Mouse (Mus musculus) forebrain, embryonic 14.5 days (tissue): Measurements from ENCODE around the gene Slc38a11. TPM values are rescaled to one million over a fixed set of nuclear protein-coding genes. Genes with fewer than 3 reads are reported as not detected.

ENCODE experiments used
- ATAC-seq: fragments of 200-750 bp; cut with Nextera tagmentation; 2 replicates; pipeline ENCODE4 v1.8.0; 2017; ENCODE audit warnings: mild to moderate bottlenecking, moderate library complexity
- DNase-seq: peaks from one replicate; pipeline ENCODE4 v3.0.0-alpha.2; 2015; ENCODE audit warnings: low spot score
- H3K27ac ChIP-seq: fragments of 300-500 bp; sonication (generic); 2 replicates; pipeline ENCODE4 v1.5.1; 2014; ENCODE audit warnings: low read depth, mild to moderate bottlenecking, control low read depth, low read length, moderate library complexity
- H3K27me3 ChIP-seq: fragments of 300-500 bp; sonication (generic); replicated peaks from 2 replicates; pipeline ENCODE4 v1.6.1; 2014; ENCODE audit warnings: low read length, control low read depth, mixed read lengths; ENCODE audit not compliant: control insufficient read depth, insufficient read depth
- H3K36me3 ChIP-seq: fragments of 300-500 bp; sonication (generic); 2 replicates; pipeline ENCODE4 v1.6.1; 2014; ENCODE audit warnings: low read length, control low read depth; ENCODE audit not compliant: control insufficient read depth, insufficient read depth
- H3K4me1 ChIP-seq: fragments of 300-500 bp; sonication (generic); 2 replicates; pipeline ENCODE4 v1.6.1; 2014; ENCODE audit warnings: antibody characterized with exemption, low read length, control low read depth; ENCODE audit not compliant: control insufficient read depth, insufficient read depth
- H3K4me2 ChIP-seq: fragments of 300-500 bp; sonication (generic); 2 replicates; pipeline ENCODE4 v1.6.1; 2014; ENCODE audit warnings: mild to moderate bottlenecking, control low read depth, low read length
- H3K4me3 ChIP-seq: fragments of 300-500 bp; sonication (generic); 2 replicates; pipeline ENCODE4 v1.5.1; 2014; ENCODE audit warnings: low read depth, low read length, control low read depth
- H3K9ac ChIP-seq: fragments of 300-500 bp; sonication (generic); 2 replicates; pipeline ENCODE4 v1.6.1; 2014; ENCODE audit warnings: mild to moderate bottlenecking, low read length, control low read depth, moderate library complexity
- H3K9me3 ChIP-seq: fragments of 300-500 bp; sonication (generic); replicated peaks from 2 replicates; pipeline ENCODE4 v1.6.1; 2016; ENCODE audit warnings: low read length, control low read depth, mixed read lengths; ENCODE audit not compliant: control insufficient read depth
- WGBS: fragments of 180-500 bp; shearing (Covaris S2); extraction: QIAGEN DNeasy Blood & Tissue Kit; methylation state at CpG from one replicate; pipeline ENCODE4 v1.1.7; 2014; 5-methylcytosine and 5-hydroxymethylcytosine counted together
- microRNA-seq: library from miRNA; unstranded; fragments of <30 nt; microRNA quantifications from one replicate; pipeline ENCODE4, GENCODE M21; 2016
- polyA plus RNA-seq: library from polyadenylated mRNA; unstranded; fragments of >200 nt; fragmentation: Nextera tagmentation; extraction: Ambion mirVana; gene quantifications from 2 replicates; pipeline ENCODE4 v1.2.1, GENCODE M21; 2014

Gene Slc38a11
- polyA plus RNA-seq, 1 experiment from 2014 or later: 2.2 TPM

DNA sequence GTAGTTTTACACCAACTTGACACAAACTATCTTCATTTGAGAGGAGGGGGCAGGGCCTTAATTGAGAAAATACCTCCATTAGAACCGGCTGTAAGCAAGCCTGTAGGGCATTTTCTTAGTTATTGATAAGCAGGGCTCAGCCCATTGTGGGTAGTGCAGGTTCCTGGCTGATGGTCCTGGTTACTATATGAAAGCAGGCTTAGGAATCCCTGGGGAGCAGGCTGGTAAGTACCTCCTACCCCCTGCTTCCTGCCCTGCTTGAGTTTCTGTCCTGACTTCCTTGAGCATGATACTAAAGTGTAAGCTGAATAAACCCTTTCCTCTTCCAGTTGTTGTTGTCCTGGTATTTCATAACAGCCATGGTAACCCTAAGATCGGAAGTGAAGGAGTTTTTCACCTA lies 89.9 kb downstream of the Slc38a11 start:
- no peak overlapping the region for H3K4me2 ChIP-seq
- no peak overlapping the region for H3K27ac ChIP-seq
- H3K4me3 ChIP-seq: no peak overlapping the region
- 45% methylated on average over 2 of the region's 2 CpGs for WGBS
- H3K27me3 ChIP-seq: no peaks in the 10 kb centered on the region
- H3K9me3 ChIP-seq: no peaks in the 10 kb centered on the region
- DNase-seq: no peak
- H3K36me3 ChIP-seq: no peaks in the 10 kb centered on the region
- H3K4me1 ChIP-seq: peaks cover 3% of the 10 kb centered on the region
- no peak for ATAC-seq
- H3K9ac ChIP-seq: no peak overlapping the region

DNA sequence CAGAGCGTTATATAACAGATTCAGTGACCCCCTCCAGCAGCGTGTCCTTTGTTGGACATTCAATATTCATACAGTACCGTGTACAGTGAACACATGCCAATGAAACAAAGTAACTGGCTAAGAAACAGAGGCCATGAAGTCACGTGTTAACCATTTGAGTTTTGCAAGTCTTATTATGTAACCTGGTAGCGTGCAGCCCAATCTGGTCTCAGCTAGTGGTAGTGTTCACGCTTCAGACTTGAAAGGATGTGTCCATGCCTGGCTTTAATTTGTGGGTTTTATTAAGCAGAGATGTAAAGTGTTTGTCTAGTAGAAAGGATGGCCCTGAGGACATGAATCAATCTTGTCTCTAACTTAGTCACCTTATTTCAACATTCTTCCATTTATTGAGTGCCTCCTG lies 95.1 kb downstream of the Slc38a11 start:
- H3K9me3 ChIP-seq: no peaks in the 10 kb centered on the region
- no peak overlapping the region for H3K4me3 ChIP-seq
- no peak overlapping the region for H3K27ac ChIP-seq
- DNase-seq (no peak), ATAC-seq (no peak)
- no peak overlapping the region for H3K4me2 ChIP-seq
- H3K9ac ChIP-seq: no peak overlapping the region
- no peaks in the 10 kb centered on the region; the same call in 1 of the 2 replicates for H3K4me1 ChIP-seq
- H3K36me3 ChIP-seq: no peaks in the 10 kb centered on the region
- WGBS: 89% methylated on average over 6 of the region's 6 CpGs
- H3K27me3 ChIP-seq: no peaks in the 10 kb centered on the region

DNA sequence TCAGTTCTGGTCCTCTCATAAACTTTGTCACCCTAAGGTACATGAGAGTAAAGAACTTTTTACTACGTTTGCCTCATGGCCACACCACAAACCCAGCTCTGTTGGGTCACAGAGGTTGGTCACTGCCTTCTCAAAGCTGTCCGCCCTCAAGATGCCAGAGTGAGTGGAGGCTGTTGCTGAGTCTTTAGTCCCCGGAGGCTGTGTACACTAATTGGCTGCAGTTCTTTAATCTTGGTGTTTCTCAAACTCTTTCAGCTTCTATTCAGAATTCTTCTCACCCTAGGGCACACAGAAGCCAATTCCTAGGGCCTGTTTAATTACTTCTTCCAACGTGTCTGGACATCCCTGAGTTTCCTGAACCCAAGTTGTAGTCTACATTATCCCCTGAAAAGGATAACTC lies 96.0 kb downstream of the Slc38a11 start:
- Histone ChIP-seq H3K9ac (no peak overlapping the region), H3K4me1 (no peaks in the 10 kb centered on the region; the same call in 1 of the 2 replicates), H3K4me2 (no peak overlapping the region), H3K36me3 (no peaks in the 10 kb centered on the region), H3K9me3 (no peaks in the 10 kb centered on the region), H3K4me3 (no peak overlapping the region), H3K27ac (no peak overlapping the region), H3K27me3 (no peaks in the 10 kb centered on the region)
- 5% methylated on average over 4 of the region's 4 CpGs for WGBS
- ATAC-seq: peak; percentile 5; the same call in 1 of the 2 replicates
- DNase-seq: peak; percentile 17

DNA sequence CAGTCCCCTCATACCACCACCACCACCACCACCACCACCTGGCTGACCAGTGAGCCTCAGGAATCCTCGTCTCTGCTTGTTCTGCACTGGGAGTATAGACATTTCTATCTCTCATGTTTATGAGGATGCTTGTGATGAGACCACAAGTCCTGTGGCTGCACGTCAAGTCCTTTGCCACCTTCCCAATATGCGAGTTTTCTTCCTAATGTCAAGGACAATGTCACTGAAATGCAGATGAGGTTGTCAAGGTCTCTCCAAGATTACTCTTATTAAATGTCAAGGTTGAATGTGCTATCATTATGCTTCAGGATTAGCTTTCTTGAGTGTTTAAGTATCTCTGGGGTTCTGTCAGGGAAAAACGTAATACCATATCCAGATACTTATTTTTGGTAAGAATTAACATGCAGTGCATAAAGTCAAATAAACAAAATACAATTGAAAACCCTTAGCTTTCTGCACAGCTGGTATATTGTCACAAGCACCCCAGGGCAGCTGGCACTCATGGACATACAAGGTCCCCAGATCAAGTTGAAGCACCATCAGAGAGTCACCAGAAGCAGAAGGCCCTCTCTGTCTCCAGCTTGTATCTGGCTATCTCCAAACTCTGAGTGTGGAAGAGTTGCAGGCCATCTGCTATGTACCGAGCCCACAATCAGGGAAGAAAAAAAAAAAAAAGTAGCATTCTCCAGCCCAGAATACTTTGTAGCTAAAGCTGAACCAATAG lies 97.1 kb downstream of the Slc38a11 start:
- Histone ChIP-seq H3K9ac (no peak overlapping the region), H3K36me3 (no peaks in the 10 kb centered on the region), H3K27me3 (no peaks in the 10 kb centered on the region), H3K4me2 (no peak overlapping the region), H3K9me3 (no peaks in the 10 kb centered on the region), H3K27ac (no peak overlapping the region), H3K4me1 (no peaks in the 10 kb centered on the region; the same call in 1 of the 2 replicates), H3K4me3 (no peak overlapping the region)
- no peak for DNase-seq
- 79% methylated on average over 5 of the region's 5 CpGs for WGBS
- no peak for ATAC-seq

Small RNAs within 50 kb of the gene (microRNA-seq; reads per million reads assigned to microRNA genes)
- not detected for gene Mir6337

Other genes with a start within 250 kb of the Slc38a11 start
- 2.5 and 2.8 TPM in 2 replicates for gene Cobll1, start 124.6 kb downstream of the Slc38a11 start, polyA plus RNA-seq
- 37.5 and 43.9 TPM in 2 replicates for gene Scn3a, start 203.6 kb upstream of the Slc38a11 start, polyA plus RNA-seq